Mouse (Mus musculus): ENCODE data around the gene Drp2.

Gene Drp2

DNA sequence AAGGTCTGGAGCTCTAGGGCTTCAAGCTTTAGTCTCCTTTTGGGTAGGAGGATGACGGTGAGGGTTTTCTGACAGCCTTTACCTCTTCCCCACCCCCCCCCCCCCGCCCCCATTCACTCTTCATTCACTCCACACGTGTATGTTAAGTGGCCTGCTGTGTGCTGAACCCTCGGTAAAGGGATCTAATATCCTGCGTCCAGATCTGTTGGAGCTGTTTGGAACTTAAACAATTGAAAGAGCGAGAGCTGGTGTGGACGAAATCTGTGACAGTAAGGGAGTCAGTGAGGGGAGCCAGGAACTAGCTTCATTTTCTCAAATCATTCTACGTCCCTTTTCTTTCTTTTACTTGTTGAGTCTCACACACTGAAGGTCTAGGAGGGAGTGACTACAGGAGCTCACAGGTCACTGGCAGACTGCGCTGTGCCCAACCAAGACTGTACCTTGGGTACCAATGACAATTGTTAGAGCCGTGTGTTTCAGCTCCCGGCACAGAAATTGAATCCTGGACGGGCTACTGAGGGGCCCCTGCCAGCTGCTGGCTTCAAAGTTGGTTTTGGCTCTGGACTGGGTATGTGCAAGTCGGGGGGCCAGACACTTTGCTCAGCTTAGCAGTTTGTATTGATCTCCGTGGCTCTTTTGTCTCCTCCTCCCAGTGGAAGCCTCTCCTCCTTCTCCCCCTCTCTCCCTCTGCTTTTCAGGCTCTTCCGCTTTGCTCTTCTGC is at the start of gene Drp2:
TSS of gene Drp2 (plus strand) at position 689 of the 721 bp plus-strand sequence.
- DNase-seq (ENCODE audit: low read depth in 1 of 2, low spot score in 2 of 2) = no peak

DNA sequence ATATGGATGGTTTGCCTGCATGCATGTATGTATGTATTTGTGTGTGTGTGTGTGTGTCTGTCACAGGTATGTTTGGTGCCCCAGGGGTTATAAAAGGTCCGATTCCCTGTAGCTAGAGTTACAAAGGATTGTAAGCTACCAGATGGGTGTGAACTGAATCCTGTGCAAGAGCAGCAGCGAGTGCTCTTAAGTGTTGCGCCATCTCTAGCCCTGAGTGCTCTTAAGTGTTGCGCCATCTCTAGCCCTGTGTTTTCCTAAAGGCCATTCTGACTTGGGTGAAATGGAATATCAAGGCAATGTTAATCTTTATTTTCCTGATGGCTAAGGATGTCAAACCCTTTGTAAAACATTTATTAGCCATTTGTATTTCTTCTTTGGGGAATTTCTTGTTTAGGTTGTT is 45.0 kb upstream of the Drp2 start:
- no peak for DNase-seq (ENCODE audit: low read depth in 1 of 2, low spot score in 2 of 2)

DNA sequence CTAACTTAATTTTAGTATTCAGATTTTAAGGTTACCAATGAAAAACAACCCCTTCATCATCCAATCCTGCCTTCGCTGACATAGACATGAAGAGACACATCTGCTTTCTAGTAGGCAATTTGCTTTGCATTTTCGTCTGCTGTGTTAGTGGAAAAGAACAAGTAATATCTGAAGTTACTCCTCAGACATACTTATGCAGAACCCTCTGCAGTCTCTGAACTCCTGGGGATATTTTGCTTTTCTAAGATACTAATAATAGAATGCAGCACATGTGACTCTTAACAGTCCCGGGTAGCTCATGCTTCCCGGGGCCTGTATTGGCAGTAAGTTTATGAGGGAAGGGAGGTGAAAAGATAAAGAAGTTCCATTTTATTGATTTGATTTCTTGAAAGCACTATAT is 42.2 kb upstream of the Drp2 start:
- DNase-seq (ENCODE audit: low read depth in 1 of 2, low spot score in 2 of 2) = no peak

DNA sequence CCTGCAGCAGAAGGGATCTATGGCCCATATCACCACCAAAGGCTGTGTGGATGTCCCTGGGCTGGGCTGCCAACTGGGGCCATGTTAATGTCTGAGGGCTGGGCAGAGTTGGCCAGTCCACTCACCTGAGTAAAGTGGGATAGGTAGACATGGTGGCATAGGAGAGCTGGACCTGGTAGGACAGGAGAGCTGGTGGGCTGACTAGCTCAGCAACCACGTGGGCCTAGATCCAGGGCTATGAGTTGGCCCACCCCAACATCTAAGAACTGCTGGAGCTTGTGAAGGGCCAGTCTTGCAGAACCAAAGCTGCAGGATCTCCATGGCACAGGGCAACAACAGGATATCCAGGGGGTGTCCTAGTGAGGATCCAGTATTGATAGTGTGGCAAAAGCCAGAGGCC is 38.9 kb upstream of the Drp2 start:
- DNase-seq (ENCODE audit: low read depth in 1 of 2, low spot score in 2 of 2) = no peak

DNA sequence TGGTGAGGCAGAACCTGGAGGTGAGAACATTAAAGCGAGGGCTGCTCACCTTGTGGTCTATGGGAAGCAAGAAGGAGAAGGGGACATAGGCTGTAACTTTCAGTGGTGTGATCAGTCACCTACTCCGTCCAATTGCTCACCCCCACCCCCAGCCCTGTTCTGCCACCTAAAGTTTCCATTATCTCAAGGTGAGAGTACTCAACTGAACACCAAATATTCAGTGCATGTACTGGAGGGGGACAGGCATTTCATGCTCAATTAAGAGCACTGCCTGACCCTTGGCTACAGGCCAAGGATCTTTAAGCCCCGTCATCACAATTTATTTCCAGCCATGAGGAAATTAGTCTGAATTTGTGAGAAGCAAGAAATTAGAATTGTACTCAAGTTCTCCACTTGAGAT is 37.8 kb upstream of the Drp2 start:
- DNase-seq (ENCODE audit: low read depth in 1 of 2, low spot score in 2 of 2) = no peak

DNA sequence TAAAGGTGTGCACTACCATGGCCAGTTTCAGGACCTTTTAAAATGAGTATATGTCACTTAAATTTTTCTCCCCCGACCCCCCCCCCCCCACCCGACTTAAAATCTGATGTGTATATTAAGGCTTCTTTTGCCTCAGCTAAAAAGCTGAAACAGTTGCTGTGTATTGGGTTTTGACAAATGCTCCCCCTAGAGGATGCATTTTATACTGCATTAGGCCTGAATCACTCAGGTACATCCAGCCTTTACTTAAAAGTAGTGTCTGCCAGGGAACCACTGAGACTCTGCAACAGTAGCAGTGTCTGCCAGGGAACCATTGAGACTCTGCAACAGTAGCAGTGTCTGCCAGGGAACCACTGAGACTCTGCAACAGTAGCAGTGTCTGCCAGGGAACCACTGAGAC is 33.1 kb upstream of the Drp2 start:
- DNase-seq (ENCODE audit: low read depth in 1 of 2, low spot score in 2 of 2) = no peak

DNA sequence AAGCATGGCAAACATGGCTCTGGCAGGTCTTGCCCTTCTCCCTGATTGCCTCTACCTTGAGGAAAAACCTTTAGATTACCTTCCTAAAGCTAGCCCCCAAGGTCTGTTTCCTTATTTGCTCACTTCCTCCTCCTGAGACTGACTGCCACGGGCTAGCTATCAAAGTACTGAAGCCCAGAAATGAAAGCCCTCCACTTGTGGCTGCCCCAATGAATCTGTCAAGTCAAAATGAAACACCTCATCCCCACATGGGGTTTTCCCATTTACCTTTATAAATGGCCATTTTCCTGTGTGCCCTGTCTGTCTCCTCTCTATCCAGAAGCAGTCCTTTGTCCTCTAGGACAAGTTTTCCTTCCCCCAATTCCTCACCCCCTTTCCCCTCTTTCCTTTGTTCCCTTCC is 30.2 kb upstream of the Drp2 start:
- DNase-seq (ENCODE audit: low read depth in 1 of 2, low spot score in 2 of 2) = no peak

DNA sequence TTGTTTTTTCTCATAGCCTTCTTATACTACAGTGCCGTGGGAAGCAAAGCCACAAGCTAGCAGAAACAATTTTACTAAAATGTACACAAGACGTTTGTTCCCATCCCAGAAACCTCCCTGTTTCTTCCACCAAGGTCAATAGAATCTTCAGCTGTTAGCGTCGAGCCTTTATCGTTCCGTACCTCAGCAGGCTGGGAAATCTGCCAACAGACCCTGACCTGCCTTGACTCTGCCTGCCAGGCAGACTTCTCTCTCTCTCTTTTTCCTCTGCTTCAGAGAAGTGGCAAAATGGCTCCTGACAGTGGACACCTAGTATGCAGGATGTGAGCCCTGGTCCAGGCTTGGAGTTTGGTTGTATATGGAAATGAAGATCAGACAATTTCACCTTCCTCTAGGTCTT is 19.5 kb upstream of the Drp2 start:
- DNase-seq (ENCODE audit: low read depth in 1 of 2, low spot score in 2 of 2) = no peak

DNA sequence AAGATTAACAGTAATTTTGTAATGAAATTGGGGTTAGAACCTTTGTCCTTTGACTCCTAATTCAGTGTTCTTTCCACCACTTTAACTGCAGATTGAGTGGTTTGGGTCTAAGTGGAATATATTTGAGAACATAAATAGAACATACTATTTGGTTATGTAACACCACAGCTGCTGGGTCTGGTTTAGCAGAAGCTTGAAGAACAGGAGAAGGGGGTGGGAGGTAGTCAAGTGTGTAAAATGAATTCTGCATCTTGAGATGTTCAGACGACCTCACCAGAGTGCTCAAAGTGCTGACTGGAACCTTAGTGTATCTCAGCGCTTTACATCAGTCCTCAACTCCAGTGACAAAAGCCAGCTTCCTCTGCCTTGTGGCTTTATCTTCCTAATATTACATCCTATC is 5.4 kb upstream of the Drp2 start:
- no peak for DNase-seq (ENCODE audit: low read depth in 1 of 2, low spot score in 2 of 2)

DNA sequence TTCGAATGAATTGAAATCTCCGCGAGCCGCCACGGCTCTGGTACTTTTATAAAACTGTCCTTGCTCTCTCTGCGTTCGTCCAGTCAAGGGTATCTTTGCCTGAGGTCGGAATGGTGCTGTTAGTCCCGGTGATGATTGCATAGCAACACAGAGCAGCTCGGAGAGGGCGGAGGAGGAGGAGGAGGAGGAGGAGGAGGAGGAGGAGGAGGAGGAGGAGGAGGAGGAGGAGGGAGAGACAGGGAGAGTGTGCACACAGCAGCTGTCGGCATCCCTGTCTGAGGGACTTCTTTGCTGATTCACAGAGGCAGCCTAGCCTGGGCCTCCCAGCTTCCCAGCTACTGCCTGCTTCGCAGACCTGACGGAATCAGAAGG is 219 bp downstream of the Drp2 start:
- DNase-seq (ENCODE audit: low read depth in 1 of 2, low spot score in 2 of 2) = no peak

DNA sequence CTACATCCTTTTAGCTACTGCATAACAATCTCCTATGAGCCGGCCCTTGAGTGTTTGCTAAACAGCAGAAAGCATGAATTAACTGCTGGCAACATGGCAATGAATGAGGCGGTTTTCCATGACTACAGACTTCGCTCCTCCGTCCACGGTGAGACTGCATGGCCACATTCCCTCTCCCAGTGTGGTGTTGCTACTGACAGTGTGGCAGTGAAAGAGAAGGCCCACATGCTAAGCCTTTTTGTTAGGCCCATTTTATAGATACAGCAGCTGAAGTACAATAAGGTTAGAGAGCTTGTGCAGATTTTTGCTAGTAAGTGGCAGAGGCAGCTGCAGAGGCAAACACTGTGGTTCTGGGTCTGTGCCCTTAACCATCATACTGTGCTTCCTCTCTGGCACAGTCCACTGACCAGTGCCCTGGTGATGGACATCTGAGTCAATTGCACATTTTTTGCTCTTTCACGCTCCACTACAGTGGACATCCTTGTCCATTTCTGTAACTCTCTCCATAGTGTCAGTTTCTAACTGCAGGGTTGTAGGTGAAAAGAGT is 5.1 kb downstream of the Drp2 start:
- no peak for DNase-seq (ENCODE audit: low read depth in 1 of 2, low spot score in 2 of 2)

DNA sequence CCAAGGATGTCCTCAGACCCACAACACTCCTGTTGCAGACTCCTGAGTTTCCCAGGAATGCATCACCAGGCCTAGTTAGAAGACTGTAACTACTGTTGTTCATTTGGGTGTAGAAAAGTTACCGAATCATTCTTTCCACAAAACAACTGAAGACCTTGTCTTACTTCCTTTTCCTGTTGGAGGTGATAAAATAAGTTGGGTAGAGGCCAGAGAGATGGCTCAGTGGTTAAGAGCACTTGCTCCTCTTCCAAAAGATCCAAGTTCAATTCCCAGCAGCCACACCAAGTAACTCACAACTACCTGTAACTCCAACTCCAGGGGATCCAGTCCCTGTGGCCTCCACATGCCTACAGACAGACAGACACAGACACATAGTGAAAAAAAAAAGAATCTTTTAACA is 7.7 kb downstream of the Drp2 start:
- DNase-seq (ENCODE audit: low read depth in 1 of 2, low spot score in 2 of 2) = no peak

DNA sequence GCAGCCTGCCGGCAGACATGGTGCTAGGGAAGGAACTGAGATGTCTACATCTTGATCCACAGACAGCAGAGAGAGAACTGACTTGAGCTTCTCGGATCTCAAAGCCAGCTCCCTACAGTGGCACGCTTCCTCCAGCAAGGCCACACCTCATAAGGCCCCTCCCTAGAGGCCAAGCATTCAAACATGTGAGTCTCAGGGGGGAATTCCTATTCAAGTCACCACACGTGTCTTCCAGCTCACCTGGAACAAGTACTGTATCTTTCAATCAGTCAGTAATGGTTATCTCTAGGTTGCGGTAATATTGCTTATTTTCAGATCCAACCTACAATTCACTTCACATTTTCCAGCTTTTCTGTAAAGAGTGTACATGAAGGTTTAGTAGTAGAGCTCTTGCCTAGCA is 15.7 kb downstream of the Drp2 start:
- DNase-seq (ENCODE audit: low read depth in 1 of 2, low spot score in 2 of 2) = no peak

DNA sequence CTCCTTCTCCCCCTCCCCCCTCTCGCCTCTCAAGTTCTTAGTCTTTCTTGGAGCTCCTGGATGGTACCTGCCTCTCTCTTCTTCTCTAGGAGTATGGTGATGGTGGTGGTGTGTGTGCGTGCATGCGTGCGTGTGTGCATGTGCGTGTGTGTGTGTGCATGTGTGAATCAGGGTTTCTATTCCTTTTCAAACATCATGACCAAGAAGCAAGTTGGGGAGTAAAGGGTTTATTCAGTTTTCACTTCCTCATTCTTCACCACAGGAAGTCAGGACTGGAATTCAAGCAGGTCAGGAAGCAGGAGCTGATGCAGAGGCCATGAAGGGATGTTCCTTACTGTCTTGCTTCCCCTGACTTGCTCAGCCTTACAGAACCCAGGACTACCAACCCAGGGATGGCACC is 19.9 kb downstream of the Drp2 start:
- DNase-seq (ENCODE audit: low read depth in 1 of 2, low spot score in 2 of 2) = peak in 1 of 2 experiments; percentile 1

DNA sequence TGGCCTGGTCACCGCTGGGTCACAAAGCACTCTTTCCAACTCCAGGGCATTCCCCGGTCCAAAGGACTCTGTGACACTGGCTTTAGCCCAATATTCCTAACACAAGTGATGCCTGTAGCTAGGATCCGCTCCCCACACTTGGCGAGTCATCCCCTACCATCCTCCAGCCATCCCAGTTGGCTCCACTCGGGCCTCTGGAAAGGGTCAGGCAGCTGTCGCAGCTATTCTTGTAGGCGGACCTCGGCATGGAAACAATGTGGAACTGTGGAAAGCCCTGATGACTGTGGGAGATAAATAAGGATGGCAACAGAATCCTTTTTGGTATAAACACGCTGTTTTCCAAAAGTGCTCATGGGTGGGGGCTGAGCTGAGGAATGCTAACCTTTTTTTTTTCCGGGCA is 21.4 kb downstream of the Drp2 start:
- DNase-seq (ENCODE audit: low read depth in 1 of 2, low spot score in 2 of 2) = no peak

DNA sequence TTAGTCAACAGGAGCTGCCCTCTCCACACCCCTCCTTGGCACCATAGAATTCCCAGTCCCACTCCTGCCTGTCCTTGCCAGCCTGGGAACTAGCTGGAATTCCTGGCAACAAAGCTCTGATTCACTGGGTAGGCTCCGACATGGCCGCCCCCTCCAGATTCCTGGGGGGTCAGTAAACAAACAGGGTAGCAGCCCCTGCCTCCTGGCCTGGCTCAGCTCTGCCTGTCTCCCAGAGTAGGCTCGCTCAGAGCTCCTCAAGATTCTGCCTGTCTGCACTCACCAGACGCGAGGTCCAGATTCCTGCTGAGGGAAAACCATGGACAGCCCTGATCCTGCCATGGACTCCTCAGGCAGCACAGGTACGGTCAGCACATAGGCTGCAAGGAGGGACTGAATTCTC is 22.5 kb downstream of the Drp2 start:
- DNase-seq (ENCODE audit: low read depth in 1 of 2, low spot score in 2 of 2) = no peak

DNA sequence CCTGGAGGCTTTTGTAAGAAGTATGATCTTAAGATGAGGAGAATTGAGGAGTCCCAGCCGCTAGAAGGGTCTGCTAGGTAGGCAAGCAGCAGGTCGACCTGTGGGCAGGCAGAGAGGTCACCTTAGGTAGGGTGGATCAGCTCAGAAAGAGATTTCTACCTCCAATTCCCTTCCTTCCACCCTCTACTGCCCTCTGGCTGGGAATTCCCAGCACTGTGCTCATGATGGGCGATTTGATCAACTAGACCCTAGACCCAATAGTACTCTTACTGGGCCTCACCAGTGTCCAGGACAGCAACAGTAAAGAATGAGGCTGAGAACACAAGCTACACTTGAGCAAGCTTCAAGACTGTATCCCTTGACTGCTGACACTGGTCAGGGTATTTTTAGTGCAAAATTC is 23.0 kb downstream of the Drp2 start:
- no peak for DNase-seq (ENCODE audit: low read depth in 1 of 2, low spot score in 2 of 2)

DNA sequence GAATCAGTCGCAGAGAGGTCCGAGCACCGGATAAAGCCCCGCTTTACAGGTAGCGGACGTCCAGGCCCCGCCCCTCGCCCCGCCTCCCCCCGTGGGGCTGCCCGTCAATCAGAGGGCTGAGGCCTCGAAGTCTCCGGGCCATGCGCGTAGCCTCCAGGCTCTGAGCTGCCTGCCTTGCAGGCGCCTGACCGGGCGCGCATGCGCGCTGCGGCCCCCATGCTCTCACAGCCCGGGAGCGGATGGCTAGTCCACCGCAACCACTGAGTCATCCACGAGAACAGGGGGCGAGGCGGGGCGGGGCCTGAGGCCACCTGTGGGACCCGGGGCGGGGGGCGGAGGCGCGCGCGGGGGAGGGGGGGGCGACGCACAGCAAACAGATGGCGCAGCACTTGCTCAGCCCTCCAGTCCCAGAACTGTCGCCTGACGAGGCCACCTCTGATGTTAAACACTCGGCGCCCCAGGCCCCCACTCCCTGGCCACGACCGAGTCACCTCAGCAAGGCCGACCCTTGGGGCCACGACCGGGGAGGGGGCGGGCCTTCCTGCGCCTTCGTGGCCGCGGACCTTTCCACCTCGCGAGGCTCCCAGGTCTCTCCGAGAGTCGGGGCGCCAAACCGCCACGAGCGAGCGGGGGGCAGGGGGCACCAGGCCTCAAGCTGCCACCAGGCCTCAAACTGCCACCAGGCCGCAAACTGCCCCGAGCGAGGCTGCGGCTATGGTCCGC is 70.8 kb downstream of the Drp2 start:
- DNase-seq (ENCODE audit: low read depth in 1 of 2, low spot score in 2 of 2) = no peak

DNA sequence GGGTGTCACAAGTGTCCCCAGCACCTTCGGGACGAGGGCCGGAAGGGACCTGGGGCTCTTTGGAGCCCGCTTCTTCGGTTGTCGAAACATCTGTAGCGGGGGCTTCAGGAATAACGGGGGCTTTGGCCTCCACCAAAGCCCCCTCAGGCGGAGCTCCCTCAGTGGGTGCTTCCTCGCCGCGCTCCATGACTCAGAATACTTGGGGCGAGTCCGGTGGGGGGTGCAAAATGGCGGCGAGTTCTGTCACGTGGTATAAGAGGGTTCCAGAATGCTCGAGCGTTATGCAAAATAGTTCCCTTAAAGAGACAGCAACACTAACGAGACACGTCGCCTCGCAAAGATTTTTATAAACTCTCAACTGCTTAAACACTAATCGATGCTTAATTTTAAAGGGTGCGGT is 71.9 kb downstream of the Drp2 start, which contains the start of gene Taf7l:
TSS of gene Taf7l (minus strand) at position 201 of the 400 bp plus-strand sequence.
- DNase-seq (ENCODE audit: low read depth in 1 of 2, low spot score in 2 of 2) = no peak

DNA sequence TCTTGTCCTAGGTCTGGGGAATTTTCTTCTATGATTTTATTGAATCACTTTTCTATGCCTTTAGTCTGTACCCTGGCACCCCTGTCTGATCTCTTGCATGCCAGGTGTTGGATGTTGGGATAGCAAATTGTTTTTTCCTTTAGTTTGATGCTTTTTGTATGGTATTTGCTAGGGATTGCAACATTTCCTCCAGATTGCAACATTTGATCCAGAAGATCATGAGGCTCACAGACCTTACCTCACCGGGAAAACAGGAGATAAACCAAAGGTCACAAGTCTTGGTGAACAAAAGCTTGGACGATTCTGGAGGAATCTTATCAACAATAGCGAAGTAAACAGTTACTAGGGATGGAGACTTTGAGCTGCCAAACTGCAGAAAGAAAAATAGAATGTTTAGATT is 77.4 kb downstream of the Drp2 start:
- no peak for DNase-seq (ENCODE audit: low read depth in 1 of 2, low spot score in 2 of 2)

DNA sequence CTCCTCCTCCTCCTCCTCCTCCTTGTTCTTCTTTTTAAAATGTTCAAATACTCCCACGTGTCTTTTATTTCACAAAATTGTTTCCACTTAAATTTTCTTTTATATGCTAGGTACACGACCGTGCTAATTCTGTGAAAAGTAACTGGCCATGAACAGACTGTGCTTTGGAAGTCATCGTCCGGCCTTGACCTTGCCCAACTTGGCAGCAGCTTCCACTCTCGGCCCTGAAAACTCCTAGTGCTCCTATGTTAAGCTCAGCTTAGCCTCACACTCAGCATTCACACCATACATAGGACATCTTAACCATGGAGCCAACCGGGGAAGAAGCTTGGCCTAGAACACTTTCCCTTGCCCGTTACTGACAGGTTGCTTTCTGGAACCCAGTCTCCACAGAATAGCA is 96.3 kb downstream of the Drp2 start:
- no peak for DNase-seq (ENCODE audit: low read depth in 1 of 2, low spot score in 2 of 2)
